Mouse (Mus musculus) liver, embryonic 14.5 days (tissue): ENCODE data around the gene Iqch. TPM values are rescaled to one million over a fixed set of nuclear protein-coding genes. Genes with fewer than 3 reads are reported as not detected.
"Not testable (repeated sequence)": the region's sequence is repeated elsewhere in the genome, so short reads cannot be mapped to it uniquely, and the experiment has no call there.

Experiments
- ATAC-seq: fragments of 200-750 bp; cut with Nextera tagmentation; 2 replicates; pipeline ENCODE4 v1.8.0; 2017; ENCODE audit warnings: moderate number of reproducible peaks, mild to moderate bottlenecking, moderate library complexity; ENCODE audit not compliant: insufficient read depth
- DNase-seq, 3 experiments: peaks; one replicate each; pipeline ENCODE4 v3.0.0-alpha.2; 2012 to 2013; ENCODE audit warnings: low read depth in 3 of 3, low spot score in 3 of 3
- H3K27ac ChIP-seq: fragments of 300-500 bp; sonication (generic); 2 replicates; pipeline ENCODE4 v1.5.1; 2014; ENCODE audit warnings: moderate library complexity, mild to moderate bottlenecking, control low read depth, inconsistent platforms
- H3K27me3 ChIP-seq: fragments of 300-500 bp; sonication (generic); 2 replicates; pipeline ENCODE4 v1.6.1; 2014; ENCODE audit warnings: mild to moderate bottlenecking, low read length, moderate library complexity; ENCODE audit not compliant: control insufficient read depth, insufficient read depth
- H3K36me3 ChIP-seq: fragments of 300-500 bp; sonication (generic); replicated peaks from 2 replicates; pipeline ENCODE4 v1.6.1; 2014; ENCODE audit warnings: low read depth; ENCODE audit not compliant: control insufficient read depth, insufficient read depth
- H3K4me1 ChIP-seq, 2 experiments: fragments of 200-500 bp in 1 of 2; fragments of 300-500 bp in 1 of 2; sonication (generic) in 1 of 2; replicated peaks; 2 replicates each; pipeline ENCODE4 v1.6.1; 2012 to 2014; ENCODE audit warnings: antibody characterized with exemption in 1 of 2, inconsistent platforms in 1 of 2, low read length in 1 of 2; ENCODE audit not compliant: control insufficient read depth in 2 of 2, insufficient read depth in 2 of 2
- H3K4me2 ChIP-seq: fragments of 300-500 bp; sonication (generic); 2 replicates; pipeline ENCODE4 v1.6.1; 2014; ENCODE audit warnings: low read depth, mild to moderate bottlenecking, control low read depth, moderate library complexity
- H3K4me3 ChIP-seq, 2 experiments: fragments of 200-500 bp in 1 of 2; fragments of 300-500 bp in 1 of 2; sonication (generic) in 1 of 2; 2 replicates each; pipeline ENCODE4 v1.5.1; 2012 to 2014; ENCODE audit warnings: low read depth in 2 of 2, low read length in 2 of 2, mild to moderate bottlenecking in 2 of 2, control low read depth in 1 of 2, inconsistent platforms in 1 of 2, moderate library complexity in 1 of 2; ENCODE audit not compliant: insufficient read depth in 1 of 2
- H3K9ac ChIP-seq: fragments of 300-500 bp; sonication (generic); replicated peaks from 2 replicates; pipeline ENCODE4 v1.6.1; 2014; ENCODE audit warnings: mild to moderate bottlenecking, control low read depth, moderate library complexity
- H3K9me3 ChIP-seq: fragments of 300-500 bp; sonication (generic); 2 replicates; pipeline ENCODE4 v1.6.1; 2016; ENCODE audit warnings: low read length, mixed read lengths; ENCODE audit not compliant: control insufficient read depth
- CTCF ChIP-seq: IDR thresholded peaks from 2 replicates; pipeline ENCODE4 v1.5.1; 2016; ENCODE audit warnings: antibody characterized with exemption, low read depth, control low read depth
- EP300 ChIP-seq: IDR thresholded peaks from 2 replicates; pipeline ENCODE4 v1.6.1; 2016; ENCODE audit warnings: antibody characterized with exemption, low read depth
- WGBS: fragments of 180-500 bp; shearing (Covaris S2); extraction: QIAGEN DNeasy Blood & Tissue Kit; methylation state at CpG from one replicate; pipeline ENCODE4 v1.1.7; 2014; ENCODE audit not compliant: insufficient replicate concordance; 5-methylcytosine and 5-hydroxymethylcytosine counted together
- polyA plus RNA-seq, 2 experiments: library from polyadenylated mRNA; depleted of rRNA in 1 of 2; stranded (reverse) in 1 of 2; unstranded in 1 of 2; fragments of >200 nt; fragmentation: Nextera tagmentation in 1 of 2; extraction: Ambion mirVana in 1 of 2; gene quantifications; 2 replicates each; pipeline versions ENCODE4 v1.2.1 to v1.2.3; 2012 to 2014

Iqch gene
- polyA plus RNA-seq, 2 experiments, result not detected

DNA sequence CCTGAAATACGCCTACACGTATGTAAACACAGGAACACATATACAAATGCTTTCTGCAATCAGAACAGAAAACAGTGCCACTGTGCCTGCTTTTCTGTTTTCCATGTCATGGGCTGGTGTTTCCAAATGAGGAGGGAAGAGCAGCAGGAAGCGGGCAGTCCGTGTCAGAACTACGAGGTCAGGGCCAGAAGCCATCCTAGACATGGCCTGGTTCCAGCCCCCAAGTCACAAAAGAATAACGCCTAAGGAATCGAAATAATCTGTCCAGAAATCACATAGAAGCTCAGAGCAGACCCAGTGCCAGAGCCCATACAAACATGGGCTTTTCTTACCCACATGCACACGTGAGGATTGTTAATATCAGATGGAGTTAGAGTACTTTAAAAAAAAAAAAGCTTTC lies 45.4 kb downstream of the Iqch start:
- H3K36me3 ChIP-seq, result no peaks in the 10 kb centered on the region
- H3K9me3 ChIP-seq, result no peaks in the 10 kb centered on the region
- DNase-seq (no peak), ATAC-seq (no peak)
- 64% methylated on average over 8 of the region's 8 CpGs for WGBS
- no peak overlapping the region for H3K27ac ChIP-seq
- no peaks in the 10 kb centered on the region for H3K27me3 ChIP-seq
- no peak overlapping the region for H3K4me3 ChIP-seq
- no peaks in the 10 kb centered on the region for H3K4me1 ChIP-seq
- no peak overlapping the region for H3K4me2 ChIP-seq
- TF ChIP-seq EP300, result no peak
- TF ChIP-seq CTCF, result no peak
- H3K9ac ChIP-seq, result no peak overlapping the region

DNA sequence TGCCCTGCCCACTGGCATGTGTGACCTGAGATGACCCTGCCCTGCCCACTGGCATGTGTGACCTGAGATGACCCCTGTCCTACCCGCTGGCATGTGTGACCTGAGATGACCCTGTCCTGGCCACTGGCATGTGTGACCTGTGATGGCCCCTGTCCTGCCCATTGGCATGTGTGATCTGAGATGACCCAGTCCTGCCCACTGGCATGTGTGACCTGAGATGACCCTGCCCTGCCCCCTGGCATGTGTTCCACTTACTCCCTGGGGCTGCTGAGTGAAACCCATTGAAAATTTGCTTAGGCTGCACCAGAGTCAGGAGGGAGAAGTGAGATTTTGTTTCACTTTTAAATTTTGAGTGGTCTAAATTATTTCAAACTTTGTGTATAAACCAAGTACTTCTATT lies 46.0 kb downstream of the Iqch start:
- Histone ChIP-seq H3K9me3 (no peaks in the 10 kb centered on the region), H3K27me3 (no peaks in the 10 kb centered on the region), H3K9ac (no peak overlapping the region), H3K4me2 (no peak overlapping the region), H3K4me3 (no peak overlapping the region), H3K27ac (no peak overlapping the region), H3K36me3 (no peaks in the 10 kb centered on the region), H3K4me1 (no peaks in the 10 kb centered on the region)
- WGBS, result 72% methylated on average over 1 of the region's 1 CpGs
- ATAC-seq (no peak), DNase-seq (no peak)
- TF ChIP-seq EP300, result no peak
- no peak for TF ChIP-seq CTCF

DNA sequence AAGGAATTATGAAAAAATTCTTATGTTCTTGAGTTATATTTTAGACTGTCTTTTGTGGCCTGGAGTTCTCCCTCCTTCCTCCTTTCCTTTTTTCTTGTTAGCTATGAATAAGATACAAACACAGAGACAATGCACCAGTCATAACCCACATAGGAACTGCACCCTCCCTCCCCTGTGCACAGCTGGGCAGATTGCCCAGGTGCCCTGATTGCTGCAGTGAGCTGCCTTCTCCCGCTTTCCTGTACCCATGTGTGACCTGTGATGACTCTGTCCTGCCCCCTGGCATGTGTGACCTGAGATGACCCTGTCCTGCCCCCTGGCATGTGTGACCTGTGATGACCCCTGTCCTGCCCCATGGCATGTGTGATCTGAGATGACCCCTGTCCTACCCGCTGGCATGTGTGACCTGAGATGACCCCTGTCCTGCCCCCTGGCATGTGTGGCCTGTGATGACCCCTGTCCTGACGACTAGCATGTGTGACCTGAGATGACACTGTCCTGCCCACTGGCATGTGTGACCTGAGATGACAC lies 46.8 kb downstream of the Iqch start:
- Histone ChIP-seq H3K4me1 (no peaks in the 10 kb centered on the region), H3K4me2 (no peak overlapping the region), H3K9me3 (no peaks in the 10 kb centered on the region), H3K9ac (no peak overlapping the region), H3K36me3 (no peaks in the 10 kb centered on the region), H3K4me3 (no peak overlapping the region), H3K27ac (no peak overlapping the region), H3K27me3 (no peaks in the 10 kb centered on the region)
- ATAC-seq, result no peak
- WGBS, result 49% methylated on average over 3 of the region's 3 CpGs
- no peak for TF ChIP-seq EP300
- TF ChIP-seq CTCF, result no peak
- no peak for DNase-seq

DNA sequence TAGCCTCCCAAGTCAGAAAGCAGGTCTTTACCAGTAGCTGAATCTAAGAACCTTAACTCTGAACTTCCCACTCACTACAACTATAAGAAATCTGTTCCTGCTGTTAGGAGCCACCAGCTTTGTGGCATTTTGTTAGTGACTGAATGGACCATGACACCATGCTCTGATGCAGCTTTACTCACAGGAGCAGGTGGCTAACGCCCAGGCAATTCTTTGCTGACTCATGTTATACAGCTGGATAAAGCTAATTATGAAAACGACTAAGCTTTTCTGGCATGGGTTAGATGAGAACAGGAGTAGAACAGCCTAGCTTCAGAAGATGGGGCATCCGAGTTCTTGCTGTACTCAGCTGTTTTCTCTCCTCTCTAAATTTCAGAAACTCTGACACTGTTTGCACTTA lies 48.7 kb downstream of the Iqch start:
- Histone ChIP-seq H3K36me3 (no peaks in the 10 kb centered on the region), H3K4me3 (no peak overlapping the region), H3K4me1 (no peaks in the 10 kb centered on the region; a peak in 1 of 4 replicates), H3K27ac (no peak overlapping the region), H3K9me3 (no peaks in the 10 kb centered on the region), H3K27me3 (no peaks in the 10 kb centered on the region), H3K4me2 (no peak overlapping the region), H3K9ac (no peak overlapping the region)
- TF ChIP-seq CTCF (no peak), EP300 (no peak)
- DNase-seq (no peak), ATAC-seq (no peak)
- whole genome bisulfite sequencing, result 34% methylated on average over 3 of the region's 3 CpGs

DNA sequence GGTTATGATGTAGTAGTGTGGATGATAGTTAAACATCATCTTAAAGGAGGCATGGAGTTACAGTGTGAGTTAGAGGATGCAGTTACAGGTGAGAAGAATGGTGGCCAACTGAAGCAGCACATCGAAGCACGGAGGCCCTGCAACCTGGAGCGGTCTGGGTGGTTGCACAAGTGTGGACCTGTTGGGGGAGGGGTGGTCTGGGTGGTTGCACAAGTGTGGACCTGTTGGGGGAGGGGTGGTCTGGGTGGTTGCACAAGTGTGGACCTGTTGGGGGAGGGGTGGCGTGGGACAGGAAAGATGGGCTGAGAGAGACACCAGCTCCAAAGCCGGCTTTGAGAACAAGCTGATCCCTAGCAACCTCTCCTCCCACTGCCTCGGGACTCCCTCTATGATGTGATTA lies 51.6 kb downstream of the Iqch start:
- WGBS, result 51% methylated on average over 6 of the region's 6 CpGs
- not testable (repeated sequence) for ATAC-seq

More for the DNA sequence above, 51.6 kb downstream of the Iqch start:
- not testable (repeated sequence) for DNase-seq, H3K9ac ChIP-seq, H3K4me1 ChIP-seq, H3K4me2 ChIP-seq, H3K4me3 ChIP-seq, H3K9me3 ChIP-seq, H3K27me3 ChIP-seq, H3K27ac ChIP-seq, H3K36me3 ChIP-seq
